ENCODE assay signal across 8 mouse cellular contexts in the genomic region with DNA sequence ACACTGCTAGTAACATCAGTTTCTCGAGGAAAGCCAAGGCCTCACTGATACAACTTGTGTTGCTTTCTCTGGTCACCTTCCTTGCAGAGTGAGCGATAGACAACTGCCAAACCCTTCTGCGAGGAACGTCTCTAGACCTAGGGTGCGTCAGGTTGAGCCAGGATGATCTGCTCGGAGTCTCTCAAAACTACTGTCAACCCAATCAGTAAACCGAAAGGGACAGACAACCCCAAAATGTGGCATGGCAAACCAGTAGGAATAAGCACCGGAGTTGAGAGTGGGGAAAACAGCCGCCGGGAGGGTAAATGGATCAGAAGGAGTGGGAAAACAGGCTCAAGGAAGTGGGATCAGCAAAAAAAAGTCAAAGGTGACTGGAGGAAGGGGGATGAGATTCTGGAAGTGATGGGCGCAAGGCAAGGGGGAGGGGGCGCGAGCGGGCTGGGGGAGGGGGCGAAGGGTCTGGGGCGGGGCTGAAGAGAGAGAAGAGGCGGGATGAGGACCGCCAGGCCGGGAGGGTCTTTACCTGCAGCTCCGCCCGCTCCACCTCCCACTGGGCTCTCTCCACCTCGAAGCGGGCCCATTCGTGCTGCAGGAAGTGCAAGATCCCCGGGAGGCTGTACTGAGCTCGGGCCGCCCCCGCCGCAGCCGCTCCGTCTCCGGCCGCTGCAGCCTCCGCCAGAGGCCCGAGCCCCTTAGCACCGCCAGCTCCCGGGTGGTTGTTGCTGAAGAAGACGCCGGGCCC. TPM values are rescaled to one million over a fixed set of nuclear protein-coding genes. Genes with fewer than 3 reads are reported as not detected.
A peak's percentile ranks its signal among the peaks of the same experiment; 100 is the strongest.
DNase-seq lines count a peak whose midpoint lies in the region; ATAC-seq and TF ChIP-seq lines count a peak whose summit lies in the region.

No protein-coding gene starts in this region.

- peak overlapping the region; percentile 75 for H3K4me2 ChIP-seq in forebrain, embryonic 12.5 days
- H3K4me2 ChIP-seq in intestine, embryonic 14.5 days (ENCODE audit: low read length), result peak overlapping the region; percentile 64
- peak overlapping the region; percentile 74 for H3K4me2 ChIP-seq in lung, embryonic 16.5 days (ENCODE audit: low read depth, low read length)

- peaks cover 14% of the 10 kb centered on the region for H3K4me1 ChIP-seq in heart, adult 2 months (ENCODE audit: control insufficient read depth, insufficient read depth, low read length)
- peaks cover 20% of the 10 kb centered on the region for H3K4me1 ChIP-seq in forebrain, embryonic 12.5 days
- peaks cover 11% of the 10 kb centered on the region for H3K4me1 ChIP-seq in intestine, embryonic 14.5 days (replicated peaks; ENCODE audit: control insufficient read depth, insufficient read depth, low read length)
- peaks cover 16% of the 10 kb centered on the region; the same call in 1 of the 2 replicates for H3K4me1 ChIP-seq in lung, embryonic 16.5 days (replicated peaks; ENCODE audit: control insufficient read depth, insufficient read depth, low read length)

- peak; percentile 50 for ATAC-seq in CD4-positive, CD25-positive, alpha-beta regulatory T cell, adult 4 months
- ATAC-seq in forebrain, embryonic 12.5 days (ENCODE audit: low FRiP score), result peak; percentile 84
- ATAC-seq in intestine, embryonic 14.5 days (replicated peaks; ENCODE audit: low FRiP score, low TSS enrichment, low read depth), result peak; percentile 78
- ATAC-seq in lung, embryonic 16.5 days (ENCODE audit: low read depth), result peak; percentile 77

- no peak for TF ChIP-seq POLR2A in heart, adult 2 months (IDR thresholded peaks at IDR 0.05; ENCODE audit: insufficient read depth, low read depth, low read length)

- no peaks in the 10 kb centered on the region for H3K27me3 ChIP-seq in heart, adult 2 months (ENCODE audit: control insufficient read depth, insufficient read depth, low read length)
- no peaks in the 10 kb centered on the region for H3K27me3 ChIP-seq in forebrain, embryonic 12.5 days
- no peaks in the 10 kb centered on the region for H3K27me3 ChIP-seq in intestine, embryonic 14.5 days (replicated peaks; ENCODE audit: control insufficient read depth, insufficient read depth, low read length)
- H3K27me3 ChIP-seq in lung, embryonic 16.5 days (ENCODE audit: control insufficient read depth, insufficient read depth, low read depth, low read length), result no peaks in the 10 kb centered on the region

- H3K27ac ChIP-seq in heart, adult 2 months, result peak overlapping the region; percentile 93
- peak overlapping the region; percentile 83 for H3K27ac ChIP-seq in forebrain, embryonic 12.5 days
- H3K27ac ChIP-seq in intestine, embryonic 14.5 days (ENCODE audit: low read depth), result peak overlapping the region; percentile 86
- H3K27ac ChIP-seq in lung, embryonic 16.5 days (ENCODE audit: low read length), result peak overlapping the region; percentile 94

- intact Hi-C loops in heart, adult 2 months (cut with DNase I), result loop anchor here (5.0 to 10.0 kb wide), 2 partner anchors 134 to 199 kb away; partner anchors contain the start of genes Cebpz and Ndufaf7
- intact Hi-C loops in heart, postnatal 14 days (cut with DNase I), result loop anchor here (5.0 kb wide), 1 partner anchor 54 kb away; no protein-coding TSS in a partner anchor

- peaks cover 19% of the 10 kb centered on the region for H3K36me3 ChIP-seq in heart, adult 2 months (ENCODE audit: control insufficient read depth, insufficient read depth, low read length)
- no peaks in the 10 kb centered on the region for H3K36me3 ChIP-seq in forebrain, embryonic 12.5 days (replicated peaks)
- no peaks in the 10 kb centered on the region for H3K36me3 ChIP-seq in intestine, embryonic 14.5 days (ENCODE audit: control insufficient read depth, insufficient read depth, low read length)
- H3K36me3 ChIP-seq in lung, embryonic 16.5 days (ENCODE audit: control insufficient read depth, insufficient read depth, low read length), result no peaks in the 10 kb centered on the region

- H3K79me2 ChIP-seq in heart, adult 2 months (replicated peaks; ENCODE audit: control insufficient read depth, insufficient read depth, low read length), result peaks cover 8% of the 10 kb centered on the region

- H3K4me3 ChIP-seq in heart, adult 2 months, result peak overlapping the region; percentile 98
- peak overlapping the region; percentile 90 for H3K4me3 ChIP-seq in forebrain, embryonic 12.5 days (replicated peaks)
- H3K4me3 ChIP-seq in intestine, embryonic 14.5 days (ENCODE audit: low read depth, low read length), result peak overlapping the region; percentile 89
- peak overlapping the region; percentile 79 for H3K4me3 ChIP-seq in lung, embryonic 16.5 days (ENCODE audit: low read length)

- DNase-seq in heart, adult 2 months, result peak; percentile 22 to 40
- DNase-seq in heart, postnatal 14 days, result no peak
- peak; percentile 32 for DNase-seq in c-Kit-negative CD71-positive TER-119-positive erythroid progenitor cells, embryonic 14.5 days (ENCODE audit: low read depth, low spot score)
- DNase-seq in intestine, embryonic 14.5 days (ENCODE audit: low spot score), result peak; percentile 74
- peak; percentile 13 for DNase-seq in spleen, adult 12 weeks (ENCODE audit: low spot score)

- WGBS in heart, adult 2 months, result under 1% methylated on average over 35 of the region's 39 CpGs
- 2% methylated on average over 13 of the region's 39 CpGs for WGBS in forebrain, embryonic 12.5 days
- WGBS in intestine, embryonic 14.5 days, result under 1% methylated on average over 33 of the region's 39 CpGs
- WGBS in lung, embryonic 16.5 days, result under 1% methylated on average over 32 of the region's 39 CpGs

- TF ChIP-seq EP300 in heart, adult 2 months (IDR thresholded peaks at IDR 0.05; ENCODE audit: insufficient read depth, low read depth, low read length), result 0 out of 2 replicates have a peak, but pooled peaks have one; percentile 36

- H3K9ac ChIP-seq in heart, adult 2 months (ENCODE audit: low read depth, low read length), result peak overlapping the region; percentile 99
- peak overlapping the region; percentile 90 for H3K9ac ChIP-seq in forebrain, embryonic 12.5 days
- peak overlapping the region; percentile 84 for H3K9ac ChIP-seq in intestine, embryonic 14.5 days (ENCODE audit: low read length)
- peak overlapping the region; percentile 90 for H3K9ac ChIP-seq in lung, embryonic 16.5 days (ENCODE audit: low read length)

- no peaks in the 10 kb centered on the region for H3K9me3 ChIP-seq in forebrain, embryonic 12.5 days
- no peaks in the 10 kb centered on the region for H3K9me3 ChIP-seq in intestine, embryonic 14.5 days (ENCODE audit: control insufficient read depth, low read length)
- no peaks in the 10 kb centered on the region for H3K9me3 ChIP-seq in lung, embryonic 16.5 days (ENCODE audit: control insufficient read depth, low read length)

- no peak for TF ChIP-seq CTCF in heart, adult 2 months (IDR thresholded peaks at IDR 0.05)

RNA-seq across cellular contexts. Expression of gene Strn, which starts 1.1 kb away (rescaled TPM):
- 10 to 100 TPM; 20.3 to 24.2 TPM for total RNA-seq in heart, adult 2 months (2021)
- polyA plus RNA-seq in heart, adult 2 months (2012; rRNA removed), result 6.1 and 11.8 TPM in 2 replicates
- 10 to 100 TPM; 30.1 to 32.2 TPM for total RNA-seq in heart, postnatal 14 days (2021)
- 1 to 10 TPM; 7.4 to 9.9 TPM for polyA plus RNA-seq in CD4-positive, CD25-positive, alpha-beta regulatory T cell, adult 4 months (2017; shearing (Covaris generic))
- polyA plus RNA-seq in forebrain, embryonic 12.5 days (2016; fragmentation: Nextera tagmentation; extraction: Ambion mirVana), result 7.5 and 8.8 TPM in 2 replicates
- polyA plus RNA-seq in intestine, embryonic 14.5 days (2014; fragmentation: Nextera tagmentation; extraction: Ambion mirVana), result 7.8 and 8.4 TPM in 2 replicates
- polyA plus RNA-seq in lung, embryonic 16.5 days (2015; fragmentation: Nextera tagmentation; extraction: Ambion mirVana), result 5.2 TPM in 2 replicates

Comparison
In these comparisons a context has a peak if more than half of its experiments do, and no peak if none do; other contexts are left out.
1. DNase-seq: peak in heart, adult 2 months (2 of 2), c-Kit-negative CD71-positive TER-119-positive erythroid progenitor cells, embryonic 14.5 days (single experiment), intestine, embryonic 14.5 days (single experiment) and spleen, adult 12 weeks (single experiment); none in heart, postnatal 14 days (0 of 2).
2. Peak in every context shown above with its lines, with median percentiles within 50 percentile points of each other: H3K27ac ChIP-seq, H3K4me3 ChIP-seq, H3K9ac ChIP-seq, ATAC-seq and H3K4me2 ChIP-seq.